Mouse (Mus musculus) urinary bladder, adult 2 months (tissue): ENCODE data around the gene Enam. TPM values are rescaled to one million over a fixed set of nuclear protein-coding genes. Genes with fewer than 3 reads are reported as not detected.

Source experiments
- polyA plus RNA-seq: library from polyadenylated mRNA; depleted of rRNA; stranded (reverse); fragments of >200 nt; gene quantifications from 2 replicates; pipeline ENCODE4 v1.2.3, GENCODE M21; 2012; rRNA removed

The Enam gene
- polyA plus RNA-seq, 1 experiment: not detected

Other genes starting within 250 kb of the Enam start
- not detected in 2 replicates for gene Gm7714, start 219.1 kb upstream of the Enam start, polyA plus RNA-seq
- gene Prol1, start 170.7 kb upstream of the Enam start, polyA plus RNA-seq: not detected in 2 replicates
- gene Amtn, start 111.9 kb upstream of the Enam start, polyA plus RNA-seq: not detected in 2 replicates
- gene Ambn, start 32.0 kb upstream of the Enam start, polyA plus RNA-seq: not detected in 2 replicates
- 1.0 and 1.3 TPM in 2 replicates for gene Jchain, start 39.9 kb downstream of the Enam start, polyA plus RNA-seq
- gene Utp3, start 66.5 kb downstream of the Enam start, polyA plus RNA-seq: 36.2 and 45.2 TPM in 2 replicates
- gene Rufy3, start 77.1 kb downstream of the Enam start, polyA plus RNA-seq: 21.6 and 23.3 TPM in 2 replicates
- gene Grsf1, start 188.2 kb downstream of the Enam start, polyA plus RNA-seq: 48.4 and 53.5 TPM in 2 replicates
- gene Mob1b, start 232.9 kb downstream of the Enam start, polyA plus RNA-seq: 20.3 and 23.8 TPM in 2 replicates